Mouse (Mus musculus): Measurements from ENCODE around the gene Dnajc22.

GRCm38 (mm10) chr15:99087253-99088075 lies 5.5 kb upstream of the Dnajc22 start, which contains the start of gene C1ql4:
- no peak for TF ChIP-seq POLR2A (IDR thresholded peaks at IDR 0.05; ENCODE audit: borderline replicate concordance, insufficient read depth, low read length)
- no peak for TF ChIP-seq CTCF (IDR thresholded peaks at IDR 0.05; ENCODE audit: borderline replicate concordance, insufficient read depth, low read depth, low read length)

Data from cerebellum, adult 2 months (tissue).